Mouse (Mus musculus) activated CD4-positive, CD25-positive, alpha-beta regulatory T cell (primary cell): ENCODE measurements around the gene Slfn14. TPM values are rescaled to one million over a fixed set of nuclear protein-coding genes. Genes with fewer than 3 reads are reported as not detected.

Source experiments
- polyA plus RNA-seq, 2 experiments: library from polyadenylated mRNA; unstranded; fragments of 100-300 nt; shearing (Covaris generic); gene quantifications; one replicate each; pipeline ENCODE4 v1.2.1; 2017

The Slfn14 gene
- under 1 TPM in 1 of 2 experiments, not detected in 1; 0.11 TPM for polyA plus RNA-seq

GRCm38 (mm10) chr11:83286566-83286965, at the start of gene Slfn14:
Gene Slfn14, minus strand, starts transcription at chr11:83286726.

GRCm38 (mm10) chr11:83302526-83303251, 16.2 kb upstream of the Slfn14 start, which contains the start of gene Pex12:
Gene Pex12, minus strand, starts transcription at chr11:83302586.

GRCm38 (mm10) chr11:83298225-83299195, 12.0 kb upstream of the Slfn14 start, which contains the start of gene Ap2b1:
Gene Ap2b1, plus strand, starts transcription at chr11:83299024.

Other genes with a start within 250 kb of the Slfn14 start
- 1,000 to 10,000 TPM in 1 of 2 experiments, 100 to 1,000 TPM in 1; 613 to 1,021 TPM for gene Slfn2, start 221.6 kb downstream of the Slfn14 start, polyA plus RNA-seq
- gene Slfn1, start 169.9 kb downstream of the Slfn14 start, polyA plus RNA-seq, result 100 to 1,000 TPM; 249 to 553 TPM
- under 1 TPM; 0.29 to 0.31 TPM for gene Slfn4, start 111.5 kb downstream of the Slfn14 start, polyA plus RNA-seq
- gene Slfn3, start 95.4 kb downstream of the Slfn14 start, polyA plus RNA-seq, result 1 to 10 TPM; 4.7 to 6.5 TPM
- gene Ap2b1, start 12.3 kb upstream of the Slfn14 start, polyA plus RNA-seq, result 10 to 100 TPM; 34.1 to 50.6 TPM
- 10 to 100 TPM in 1 of 2 experiments, 1 to 10 TPM in 1; 7.2 to 19.4 TPM for gene Pex12, start 15.9 kb upstream of the Slfn14 start, polyA plus RNA-seq
- gene Rasl10b, start 122.4 kb upstream of the Slfn14 start, polyA plus RNA-seq, result under 1 TPM in 1 of 2 experiments, not detected in 1; 0.05 TPM
- gene Gas2l2, start 142.7 kb upstream of the Slfn14 start, polyA plus RNA-seq, result not detected
- 1 to 10 TPM in 1 of 2 experiments, under 1 TPM in 1; 0.32 to 2.9 TPM for gene 1700020L24Rik, start 151.0 kb upstream of the Slfn14 start, polyA plus RNA-seq
- under 1 TPM in 1 of 2 experiments, not detected in 1; 0.25 TPM for gene Mmp28, start 176.3 kb upstream of the Slfn14 start, polyA plus RNA-seq
- gene Taf15, start 186.4 kb upstream of the Slfn14 start, polyA plus RNA-seq, result 10 to 100 TPM; 13.2 to 14.7 TPM
- gene Heatr9, start 235.4 kb upstream of the Slfn14 start, polyA plus RNA-seq, result under 1 TPM in 1 of 2 experiments, not detected in 1; 0.19 TPM
- gene Ccl5, start 243.8 kb upstream of the Slfn14 start, polyA plus RNA-seq, result 100 to 1,000 TPM; 223 to 434 TPM